Mouse (Mus musculus) macrophage (primary cell): ENCODE data around the gene Cdkl4. TPM values are rescaled to one million over a fixed set of nuclear protein-coding genes. Genes with fewer than 3 reads are reported as not detected.

Experiments
- H3K27ac ChIP-seq: fragments of 350-480 bp; formaldehyde crosslinking; 2 replicates; pipeline ENCODE4 v1.9.0; 2021
- H3K36me3 ChIP-seq: fragments of 350-480 bp; formaldehyde crosslinking; 2 replicates; pipeline ENCODE4 v1.9.0; 2021; ENCODE audit errors: inconsistent target
- H3K4me3 ChIP-seq: fragments of 350-480 bp; formaldehyde crosslinking; 2 replicates; pipeline ENCODE4 v1.9.0; 2021; ENCODE audit errors: inconsistent target
- H3K79me2 ChIP-seq: fragments of 350-480 bp; formaldehyde crosslinking; 2 replicates; pipeline ENCODE4 v1.9.0; 2021; ENCODE audit errors: inconsistent target
- WGBS: methylation state at CpG from one replicate; pipeline ENCODE4 v1.1.7; 2026; ENCODE audit warnings: inconsistent platforms; ENCODE audit not compliant: missing documents; 5-methylcytosine and 5-hydroxymethylcytosine counted together
- polyA plus RNA-seq: library from polyadenylated mRNA; stranded (reverse); fragments of 250-400 nt; gene quantifications from 3 replicates; pipeline ENCODE4 v1.2.4, GENCODE M21; 2018; ENCODE audit warnings: inconsistent platforms

Cdkl4 gene
- polyA plus RNA-seq, 1 experiment from 2014 or later, result 0.09 TPM

GRCm38 (mm10) chr17:80493891-80494290 lies 83.7 kb downstream of the Cdkl4 start:
- Histone ChIP-seq H3K36me3 (no peaks in the 10 kb centered on the region), H3K79me2 (no peaks in the 10 kb centered on the region), H3K27ac (no peak overlapping the region), H3K4me3 (no peak overlapping the region)
- WGBS, result 50% methylated on average over 1 of the region's 1 CpGs

- Histone ChIP-seq H3K27ac (no peak overlapping the region), H3K79me2 (no peaks in the 10 kb centered on the region), H3K4me3 (no peak overlapping the region), H3K36me3 (no peaks in the 10 kb centered on the region)
- 94% methylated on average over 4 of the region's 4 CpGs for WGBS
Measured at GRCm38 (mm10) chr17:80492811-80493210, 84.8 kb downstream of the Cdkl4 start.

- Histone ChIP-seq H3K36me3 (no peaks in the 10 kb centered on the region), H3K27ac (no peak overlapping the region), H3K4me3 (no peak overlapping the region), H3K79me2 (no peaks in the 10 kb centered on the region)
- WGBS, result 73% methylated on average over 3 of the region's 4 CpGs
Measured at GRCm38 (mm10) chr17:80492274-80492673, 85.3 kb downstream of the Cdkl4 start.

- Histone ChIP-seq H3K36me3 (no peaks in the 10 kb centered on the region), H3K79me2 (no peaks in the 10 kb centered on the region), H3K27ac (no peak overlapping the region), H3K4me3 (no peak overlapping the region)
- 91% methylated on average over 5 of the region's 5 CpGs for WGBS
Measured at GRCm38 (mm10) chr17:80490166-80490565, 87.4 kb downstream of the Cdkl4 start.

- no peak overlapping the region for H3K4me3 ChIP-seq
- 92% methylated on average over 3 of the region's 3 CpGs for WGBS
- no peaks in the 10 kb centered on the region for H3K79me2 ChIP-seq
- no peak overlapping the region for H3K27ac ChIP-seq
- H3K36me3 ChIP-seq, result no peaks in the 10 kb centered on the region
Measured at GRCm38 (mm10) chr17:80488918-80489317, 88.7 kb downstream of the Cdkl4 start.

- WGBS, result 47% methylated on average over 5 of the region's 5 CpGs
- Histone ChIP-seq H3K4me3 (no peak overlapping the region), H3K36me3 (no peaks in the 10 kb centered on the region), H3K79me2 (no peaks in the 10 kb centered on the region), H3K27ac (no peak overlapping the region)
Measured at GRCm38 (mm10) chr17:80485160-80485559, 92.5 kb downstream of the Cdkl4 start.

GRCm38 (mm10) chr17:80480855-80481224 lies 96.8 kb downstream of the Cdkl4 start:
- Histone ChIP-seq H3K79me2 (peaks cover 36% of the 10 kb centered on the region), H3K27ac (peak overlapping the region; percentile 29), H3K4me3 (peak overlapping the region; percentile 38), H3K36me3 (no peaks in the 10 kb centered on the region)
- WGBS, result 60% methylated on average over 7 of the region's 7 CpGs

- Histone ChIP-seq H3K4me3 (peak within 1 kb of the TSS; percentile 65), H3K36me3 (no peaks in the 10 kb centered on the region), H3K79me2 (peaks cover 42% of the 10 kb centered on the region), H3K27ac (peak within 1 kb of the TSS; percentile 29)
- WGBS, result under 1% methylated on average over 87 of the region's 90 CpGs
Measured at GRCm38 (mm10) chr17:80480031-80480854, 97.4 kb downstream of the Cdkl4 start, which contains the start of gene Sos1. Gene Sos1, minus strand, starts transcription at chr17:80480453.

- Histone ChIP-seq H3K4me3 (peak overlapping the region; percentile 65), H3K36me3 (no peaks in the 10 kb centered on the region), H3K27ac (0 out of 2 replicates have a peak overlapping the region, but pooled peaks have one; percentile 8), H3K79me2 (peaks cover 50% of the 10 kb centered on the region)
- WGBS, result 2% methylated on average over 50 of the region's 71 CpGs
Measured at GRCm38 (mm10) chr17:80479295-80480030, 98.2 kb downstream of the Cdkl4 start.

- Histone ChIP-seq H3K27ac (no peak overlapping the region), H3K4me3 (no peak overlapping the region), H3K79me2 (peaks cover 68% of the 10 kb centered on the region), H3K36me3 (no peaks in the 10 kb centered on the region)
- WGBS, result 90% methylated on average over 2 of the region's 2 CpGs
Measured at GRCm38 (mm10) chr17:80477679-80478078, 99.9 kb downstream of the Cdkl4 start.

GRCm38 (mm10) chr17:80476496-80476895 lies 101.1 kb downstream of the Cdkl4 start:
- H3K36me3 ChIP-seq, result no peaks in the 10 kb centered on the region
- H3K4me3 ChIP-seq, result no peak overlapping the region
- H3K27ac ChIP-seq, result no peak overlapping the region
- H3K79me2 ChIP-seq, result peaks cover 80% of the 10 kb centered on the region
- WGBS, result 83% methylated on average over 4 of the region's 4 CpGs

Other genes starting within 250 kb of the Cdkl4 start
- gene Gm10190, start 204.3 kb downstream of the Cdkl4 start, polyA plus RNA-seq, result not detected in 3 replicates
- 7.0 to 10.1 TPM (median 7.4 TPM) in 3 replicates for gene Sos1, start 97.4 kb downstream of the Cdkl4 start, polyA plus RNA-seq
- 17.9 to 30.8 TPM (median 27.0 TPM) in 3 replicates for gene Map4k3, start 150.7 kb upstream of the Cdkl4 start, polyA plus RNA-seq